Comparison of ENCODE assay signal across 14 mouse cellular contexts in the genomic region with DNA sequence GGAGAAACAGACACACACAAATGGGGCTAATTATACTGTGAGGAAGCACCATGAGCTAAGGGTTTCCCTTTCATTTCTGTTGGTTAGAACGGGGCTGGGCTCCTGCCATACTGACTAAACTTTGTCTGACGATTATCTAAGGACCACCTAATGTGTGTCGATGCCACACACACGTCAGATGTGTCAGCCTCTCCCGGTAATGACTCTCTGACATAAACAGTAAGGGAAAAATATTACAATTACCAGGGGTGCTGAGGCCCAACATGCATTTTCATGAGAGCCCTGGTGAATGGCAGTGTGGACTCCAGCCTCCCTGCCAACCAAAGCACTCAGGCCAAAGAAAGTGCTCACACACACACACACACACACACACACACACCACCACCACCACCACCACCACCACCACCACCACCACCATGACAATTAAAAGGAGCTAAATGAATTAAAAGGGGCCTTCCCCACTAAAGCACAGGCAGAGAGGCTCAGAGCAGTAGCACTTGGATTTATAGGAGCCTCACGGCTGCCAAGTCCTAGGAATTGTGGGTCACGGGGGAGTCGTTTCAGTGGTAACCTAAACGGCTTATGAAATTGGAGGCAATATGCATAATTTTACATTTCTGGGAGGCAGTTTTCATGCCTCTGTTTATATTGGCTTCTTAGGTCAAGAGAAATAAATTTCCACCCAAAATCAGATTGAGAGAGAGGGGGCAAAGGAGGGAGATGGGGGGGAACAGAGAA.
DNase-seq lines count a peak whose midpoint lies in the region; ATAC-seq and TF ChIP-seq lines count a peak whose summit lies in the region.
"Had no signal": no experiment of that assay in that cellular context is flagged by ENCODE, and none has a peak within 500 bp of the region (broad histone marks: within the 10 kb centered on the region; RNA-seq: fewer than 3 reads in every experiment).

No protein-coding gene starts in this region.

- DNase-seq in lung, embryonic 14.5 days = peak; percentile 50
- DNase-seq in lung, postnatal 4 days = no peak
- peak; percentile 66 for DNase-seq in midbrain, embryonic 14.5 days
- no peak for DNase-seq in adrenal gland, adult 8-10 months
- DNase-seq in natural killer cell, adult 2 months (ENCODE audit: low spot score in 2 of 2) = no peak
- DNase-seq: cerebellum, adult 8-10 months; lung, adult 18-20 months; right cerebral cortex, postnatal 25 days; thymus, adult 18-20 months had no signal

- 48% methylated on average over 9 of the region's 9 CpGs for WGBS in lung, embryonic 14.5 days
- WGBS in hindbrain, embryonic 13.5 days = 18% methylated on average over 9 of the region's 9 CpGs
- 11% methylated on average over 9 of the region's 9 CpGs for WGBS in midbrain, embryonic 14.5 days
- 70% methylated on average over 9 of the region's 9 CpGs for WGBS in heart, embryonic 11.5 days (ENCODE audit: insufficient replicate concordance)

- no peak overlapping the region for H3K4me3 ChIP-seq in lung, embryonic 14.5 days (ENCODE audit: low read depth, low read length)
- no peak overlapping the region for H3K4me3 ChIP-seq in hindbrain, embryonic 13.5 days
- no peak overlapping the region for H3K4me3 ChIP-seq in midbrain, embryonic 14.5 days (replicated peaks; ENCODE audit: low read depth, low read length)
- no peak overlapping the region for H3K4me3 ChIP-seq in heart, embryonic 11.5 days (ENCODE audit: low read depth, low read length)
- H3K4me3 ChIP-seq: intestine, embryonic 15.5 days; limb, embryonic 12.5 days had no signal

- no peak overlapping the region for H3K27ac ChIP-seq in lung, embryonic 14.5 days (ENCODE audit: low read depth)
- peak overlapping the region; percentile 71 for H3K27ac ChIP-seq in hindbrain, embryonic 13.5 days
- peak overlapping the region; percentile 81 for H3K27ac ChIP-seq in midbrain, embryonic 14.5 days (replicated peaks; ENCODE audit: low read depth, low read length)
- H3K27ac ChIP-seq in heart, embryonic 11.5 days (ENCODE audit: low read depth, low read length) = no peak overlapping the region
- H3K27ac ChIP-seq: intestine, embryonic 15.5 days; limb, embryonic 12.5 days had no signal

- H3K4me2 ChIP-seq in lung, embryonic 14.5 days = no peak overlapping the region
- no peak overlapping the region for H3K4me2 ChIP-seq in hindbrain, embryonic 13.5 days
- no peak overlapping the region for H3K4me2 ChIP-seq in midbrain, embryonic 14.5 days (ENCODE audit: low read length)
- H3K4me2 ChIP-seq in heart, embryonic 11.5 days = no peak overlapping the region
- H3K4me2 ChIP-seq: intestine, embryonic 15.5 days; limb, embryonic 12.5 days had no signal

- no peaks in the 10 kb centered on the region for H3K36me3 ChIP-seq in lung, embryonic 14.5 days (ENCODE audit: insufficient read depth)
- H3K36me3 ChIP-seq in hindbrain, embryonic 13.5 days = no peaks in the 10 kb centered on the region
- H3K36me3 ChIP-seq in midbrain, embryonic 14.5 days (ENCODE audit: control insufficient read depth, insufficient read depth, low read length) = no peaks in the 10 kb centered on the region
- H3K36me3 ChIP-seq in heart, embryonic 11.5 days (ENCODE audit: control insufficient read depth, insufficient read depth, low read length) = no peaks in the 10 kb centered on the region
- H3K36me3 ChIP-seq: intestine, embryonic 15.5 days; limb, embryonic 12.5 days had no signal

- peaks cover 9% of the 10 kb centered on the region for H3K4me1 ChIP-seq in lung, embryonic 14.5 days (ENCODE audit: insufficient read depth)
- peaks cover 70% of the 10 kb centered on the region for H3K4me1 ChIP-seq in hindbrain, embryonic 13.5 days (replicated peaks)
- peaks cover 56% of the 10 kb centered on the region for H3K4me1 ChIP-seq in midbrain, embryonic 14.5 days (ENCODE audit: control insufficient read depth, insufficient read depth, low read length)
- peaks cover 20% of the 10 kb centered on the region for H3K4me1 ChIP-seq in heart, embryonic 11.5 days (ENCODE audit: control insufficient read depth, insufficient read depth, low read length)

- peaks cover 9% of the 10 kb centered on the region; the same call in 1 of the 2 replicates for H3K27me3 ChIP-seq in lung, embryonic 14.5 days (ENCODE audit: insufficient read depth, low read length)
- peaks cover 4% of the 10 kb centered on the region; the same call in 1 of the 2 replicates for H3K27me3 ChIP-seq in hindbrain, embryonic 13.5 days
- no peaks in the 10 kb centered on the region for H3K27me3 ChIP-seq in midbrain, embryonic 14.5 days (ENCODE audit: control insufficient read depth, insufficient read depth, low read length)
- peaks cover 38% of the 10 kb centered on the region for H3K27me3 ChIP-seq in heart, embryonic 11.5 days (ENCODE audit: control insufficient read depth, insufficient read depth, low read length)

- H3K9ac ChIP-seq in lung, embryonic 14.5 days = no peak overlapping the region
- H3K9ac ChIP-seq in hindbrain, embryonic 13.5 days = no peak overlapping the region
- no peak overlapping the region for H3K9ac ChIP-seq in midbrain, embryonic 14.5 days (replicated peaks; ENCODE audit: low read length)
- no peak overlapping the region for H3K9ac ChIP-seq in heart, embryonic 11.5 days (ENCODE audit: low read depth, low read length)
- H3K9ac ChIP-seq: intestine, embryonic 15.5 days; limb, embryonic 12.5 days had no signal

- no peak for TF ChIP-seq CTCF in lung, embryonic 14.5 days (IDR thresholded peaks at IDR 0.05; ENCODE audit: low read depth)

- ATAC-seq in lung, embryonic 14.5 days (ENCODE audit: insufficient read depth) = no peak
- ATAC-seq in hindbrain, embryonic 13.5 days (ENCODE audit: low FRiP score) = no peak
- ATAC-seq in midbrain, embryonic 14.5 days (ENCODE audit: low FRiP score, low TSS enrichment) = no peak
- ATAC-seq in heart, embryonic 11.5 days (replicated peaks; ENCODE audit: insufficient number of reproducible peaks, low FRiP score, low TSS enrichment) = no peak
- ATAC-seq: activated CD4-positive, CD25-positive, alpha-beta regulatory T cell, adult 4 months; intestine, embryonic 15.5 days had no signal

- no peaks in the 10 kb centered on the region for H3K9me3 ChIP-seq in lung, embryonic 14.5 days (ENCODE audit: low read depth, low read length)
- no peaks in the 10 kb centered on the region for H3K9me3 ChIP-seq in hindbrain, embryonic 13.5 days
- peaks cover 4% of the 10 kb centered on the region for H3K9me3 ChIP-seq in midbrain, embryonic 14.5 days (ENCODE audit: control insufficient read depth, low read length)
- peaks cover 4% of the 10 kb centered on the region; the same call in 1 of the 2 replicates for H3K9me3 ChIP-seq in heart, embryonic 11.5 days (replicated peaks; ENCODE audit: control insufficient read depth, low read length)
- H3K9me3 ChIP-seq: intestine, embryonic 15.5 days had no signal

Comparison
In these comparisons a context has a peak if more than half of its experiments do, and no peak if none do; other contexts are left out.
1. DNase-seq: peak in lung, embryonic 14.5 days (single experiment) and midbrain, embryonic 14.5 days (single experiment); none in lung, postnatal 4 days (0 of 2), adrenal gland, adult 8-10 months (single experiment) and natural killer cell, adult 2 months (0 of 2).
2. H3K27ac ChIP-seq: peak in hindbrain, embryonic 13.5 days (single experiment) and midbrain, embryonic 14.5 days (single experiment); none in lung, embryonic 14.5 days (single experiment) and heart, embryonic 11.5 days (single experiment).